Mouse (Mus musculus) forebrain, embryonic 10.5 days (tissue): ENCODE data around the gene Scaf1. TPM values are rescaled to one million over a fixed set of nuclear protein-coding genes. Genes with fewer than 3 reads are reported as not detected.
"Not testable (repeated sequence)": the region's sequence is repeated elsewhere in the genome, so short reads cannot be mapped to it uniquely, and the experiment has no call there.

Source experiments
- DNase-seq: peaks from one replicate; pipeline ENCODE4 v3.0.0-alpha.2; 2017; ENCODE audit warnings: low spot score; ENCODE audit errors: extremely low spot score
- H3K27ac ChIP-seq: fragments of 300-500 bp; sonication (generic); 2 replicates; pipeline ENCODE4 v1.5.1; 2016; ENCODE audit warnings: mild to moderate bottlenecking
- H3K27me3 ChIP-seq: fragments of 300-500 bp; sonication (generic); 2 replicates; pipeline ENCODE4 v1.6.1; 2016; ENCODE audit warnings: mild to moderate bottlenecking; ENCODE audit not compliant: poor library complexity, severe bottlenecking
- H3K36me3 ChIP-seq: fragments of 300-500 bp; sonication (generic); replicated peaks from 2 replicates; pipeline ENCODE4 v1.6.1; 2016; ENCODE audit warnings: mild to moderate bottlenecking, moderate library complexity
- H3K4me1 ChIP-seq: fragments of 300-500 bp; sonication (generic); 2 replicates; pipeline ENCODE4 v1.6.1; 2016
- H3K4me3 ChIP-seq: fragments of 300-500 bp; sonication (generic); 2 replicates; pipeline ENCODE4 v1.5.1; 2016; ENCODE audit warnings: mild to moderate bottlenecking, moderate library complexity
- H3K9me3 ChIP-seq: fragments of 300-500 bp; sonication (generic); 2 replicates; pipeline ENCODE4 v1.6.1; 2016; ENCODE audit warnings: mild to moderate bottlenecking, moderate library complexity
- WGBS: fragments of 180-500 bp; shearing (Covaris S2); methylation state at CpG from one replicate; pipeline ENCODE4 v1.1.7; 2016; 5-methylcytosine and 5-hydroxymethylcytosine counted together
- polyA plus RNA-seq: library from polyadenylated mRNA; unstranded; fragments of >200 nt; fragmentation: Nextera tagmentation; extraction: Ambion mirVana; gene quantifications from 2 replicates; pipeline ENCODE4 v1.2.1, GENCODE M21; 2016

The Scaf1 gene
- polyA plus RNA-seq, 1 experiment from 2014 or later: 39.9 TPM

DNA sequence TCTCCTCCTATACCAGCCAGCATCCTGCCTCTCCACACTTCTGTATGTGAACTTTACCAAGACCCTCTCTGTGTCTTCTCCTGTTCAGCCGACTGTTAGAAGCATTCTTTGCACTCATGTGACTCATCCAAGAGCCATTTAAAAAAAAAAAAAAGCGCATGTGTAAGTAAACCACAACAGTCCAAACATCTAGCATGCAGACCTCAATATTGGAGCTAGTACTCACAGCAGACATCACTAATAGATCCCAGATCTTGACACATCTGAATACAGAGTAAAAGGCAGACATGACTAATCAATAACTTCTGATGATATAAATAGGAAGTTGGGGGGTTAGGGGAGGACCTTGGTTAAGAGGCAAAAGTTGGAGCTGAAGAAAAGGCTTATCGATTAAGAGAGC, 19.5 kb upstream of the Scaf1 start:
- H3K4me3 ChIP-seq: no peak overlapping the region
- no peaks in the 10 kb centered on the region for H3K27me3 ChIP-seq
- peaks cover 100% of the 10 kb centered on the region for H3K36me3 ChIP-seq
- 95% methylated on average over 3 of the region's 3 CpGs for WGBS
- DNase-seq: no peak
- H3K9me3 ChIP-seq: no peaks in the 10 kb centered on the region
- H3K27ac ChIP-seq: no peak overlapping the region
- no peaks in the 10 kb centered on the region for H3K4me1 ChIP-seq

DNA sequence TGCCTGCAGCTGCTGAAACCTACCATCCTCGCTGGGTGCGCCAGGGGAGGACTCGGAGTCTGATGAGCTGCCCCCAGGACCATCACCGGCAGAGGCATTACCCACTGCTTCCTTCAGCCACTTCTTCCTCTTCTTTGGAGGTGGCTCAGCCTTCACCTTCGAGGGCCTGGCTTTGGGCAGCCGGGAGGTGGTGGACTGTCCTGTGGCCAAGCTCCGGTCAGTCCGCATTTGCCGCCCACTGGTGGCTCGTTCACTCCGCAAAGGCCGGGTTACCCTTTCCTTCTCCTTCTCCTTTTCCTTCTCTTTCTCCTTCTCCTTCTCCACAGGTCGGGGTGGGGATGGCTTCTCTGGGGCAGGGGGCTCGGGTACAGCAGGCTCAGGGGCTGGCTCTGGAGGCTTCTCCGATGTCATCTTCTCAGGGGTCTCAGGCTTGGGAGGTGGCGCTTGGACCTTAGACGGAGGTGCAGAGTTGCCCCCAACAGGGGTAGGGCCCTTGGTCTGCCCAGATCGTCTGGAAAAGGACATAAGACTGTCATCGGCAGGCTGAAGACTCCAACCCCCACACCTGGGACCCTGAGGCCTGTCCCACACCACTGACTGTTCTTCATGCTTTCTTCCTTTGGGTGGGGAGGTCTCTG, 17.7 kb upstream of the Scaf1 start:
- Histone ChIP-seq H3K9me3 (no peaks in the 10 kb centered on the region), H3K4me1 (no peaks in the 10 kb centered on the region), H3K36me3 (peaks cover 100% of the 10 kb centered on the region), H3K27ac (no peak overlapping the region), H3K27me3 (no peaks in the 10 kb centered on the region), H3K4me3 (no peak overlapping the region)
- 94% methylated on average over 19 of the region's 19 CpGs for WGBS
- no peak for DNase-seq

DNA sequence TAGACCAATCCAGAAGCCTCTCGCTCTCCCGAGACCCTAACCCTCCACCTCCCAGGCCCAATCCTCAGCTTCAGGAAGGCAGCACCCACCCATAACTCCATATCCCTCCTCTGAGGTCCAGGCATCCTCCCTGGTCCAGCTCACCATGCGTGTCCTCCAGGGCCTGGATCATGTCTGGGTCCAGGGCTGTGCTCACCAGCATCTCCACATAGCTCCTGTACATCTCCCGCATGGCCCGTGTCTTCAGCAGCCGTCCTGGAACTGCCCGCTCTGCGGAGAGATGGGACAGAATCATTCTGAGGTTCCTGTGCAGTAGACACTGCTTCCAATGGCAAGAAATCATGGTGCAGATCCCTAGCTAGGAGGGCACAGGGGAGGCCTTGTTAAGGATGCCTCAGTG, 14.7 kb upstream of the Scaf1 start:
- Histone ChIP-seq H3K36me3 (peaks cover 95% of the 10 kb centered on the region), H3K4me3 (no peak overlapping the region), H3K9me3 (no peaks in the 10 kb centered on the region), H3K27ac (no peak overlapping the region), H3K27me3 (no peaks in the 10 kb centered on the region), H3K4me1 (0 out of 2 replicates have a peak, but pooled peaks cover 6% of the 10 kb centered on the region)
- DNase-seq: no peak
- WGBS: 96% methylated on average over 8 of the region's 8 CpGs

DNA sequence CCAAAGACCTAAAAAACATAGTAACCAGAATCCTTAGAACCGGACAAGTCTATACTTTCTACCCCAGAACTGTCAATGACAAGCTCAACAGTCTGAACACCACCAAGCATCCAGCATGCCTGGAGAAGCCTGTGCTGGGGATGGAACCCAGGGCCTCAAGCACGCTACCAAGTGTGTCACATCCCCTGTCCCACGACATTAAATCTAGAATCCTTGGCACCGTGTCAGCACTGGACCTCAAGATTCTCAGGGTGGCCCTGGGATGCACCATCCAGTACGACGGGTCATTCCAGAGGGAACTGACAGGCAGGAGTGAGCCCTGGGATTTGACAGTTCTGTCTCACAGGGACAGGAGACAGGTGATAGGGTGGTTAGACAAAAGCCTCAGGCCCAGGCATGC, 13.8 kb upstream of the Scaf1 start:
- Histone ChIP-seq H3K4me3 (no peak overlapping the region), H3K9me3 (no peaks in the 10 kb centered on the region), H3K27me3 (no peaks in the 10 kb centered on the region), H3K27ac (no peak overlapping the region), H3K36me3 (peaks cover 86% of the 10 kb centered on the region), H3K4me1 (0 out of 2 replicates have a peak, but pooled peaks cover 6% of the 10 kb centered on the region)
- WGBS: 93% methylated on average over 6 of the region's 6 CpGs
- no peak for DNase-seq

DNA sequence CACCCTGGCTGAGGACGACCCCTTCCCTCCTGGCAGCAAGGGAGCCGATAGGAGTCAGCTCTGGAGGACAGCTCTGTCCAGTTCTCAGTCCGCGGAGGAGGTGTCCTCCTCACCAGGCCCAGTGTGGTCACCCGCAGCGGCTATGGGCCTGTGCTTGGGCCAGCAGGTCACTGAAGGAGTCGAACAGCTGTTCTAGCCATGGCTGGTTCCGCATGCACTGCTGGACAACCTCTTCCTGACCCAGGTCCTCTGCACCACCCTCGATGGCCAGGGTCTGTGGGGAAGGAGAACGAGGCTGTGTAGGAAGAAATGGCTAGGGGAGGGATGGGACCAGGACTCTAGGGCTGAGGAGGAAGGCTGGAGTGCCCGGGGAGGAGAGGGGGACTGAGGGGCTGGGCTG, 12.2 kb upstream of the Scaf1 start:
- H3K4me3 ChIP-seq: no peak overlapping the region
- H3K9me3 ChIP-seq: no peaks in the 10 kb centered on the region
- no peak for DNase-seq
- no peak overlapping the region for H3K27ac ChIP-seq
- 0 out of 2 replicates have a peak, but pooled peaks cover 6% of the 10 kb centered on the region for H3K4me1 ChIP-seq
- H3K36me3 ChIP-seq: peaks cover 72% of the 10 kb centered on the region
- 93% methylated on average over 11 of the region's 11 CpGs for WGBS
- H3K27me3 ChIP-seq: no peaks in the 10 kb centered on the region

DNA sequence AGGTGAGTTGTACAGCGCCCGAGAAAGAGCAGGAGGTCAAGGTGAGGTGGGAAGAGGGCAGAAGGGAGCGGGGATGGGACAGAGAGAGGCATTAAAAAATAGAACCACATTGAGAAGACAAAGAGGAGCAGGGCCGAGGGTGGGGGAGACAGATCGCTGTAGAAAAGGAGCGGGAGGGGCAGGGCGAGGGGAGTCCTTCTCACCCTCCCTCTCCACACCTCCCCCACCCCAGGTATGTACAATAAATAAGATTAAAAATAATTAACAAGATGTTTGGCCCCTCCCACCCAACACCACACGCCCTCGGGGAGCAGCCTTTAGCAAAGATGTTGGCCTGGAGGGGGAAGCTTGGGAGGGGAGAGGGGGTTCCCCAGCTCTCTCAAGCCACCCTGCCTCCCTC, 11.6 kb upstream of the Scaf1 start:
- H3K36me3 ChIP-seq: peaks cover 66% of the 10 kb centered on the region
- 95% methylated on average over 9 of the region's 9 CpGs for WGBS

DNA sequence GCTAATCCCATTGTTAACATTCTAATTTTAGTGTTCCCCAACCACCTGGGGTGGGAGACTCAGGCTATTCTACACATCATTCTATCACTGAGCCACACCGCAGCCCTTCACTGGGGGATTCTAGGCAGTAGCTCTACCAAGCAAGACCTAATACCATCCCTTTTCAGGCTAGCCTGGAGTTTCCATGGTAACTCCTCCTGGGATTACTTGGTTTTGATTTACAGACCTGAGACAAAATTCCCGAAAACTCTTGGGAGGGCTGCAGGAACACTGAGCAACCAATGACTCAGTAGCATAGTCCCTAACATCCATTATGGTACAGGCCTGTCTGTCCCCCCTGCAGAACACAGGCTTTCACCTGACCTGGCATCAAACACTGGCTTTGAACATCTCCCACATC, 10.1 kb upstream of the Scaf1 start:
- H3K4me1 ChIP-seq: 0 out of 2 replicates have a peak, but pooled peaks cover 6% of the 10 kb centered on the region
- H3K4me3 ChIP-seq: no peak overlapping the region
- WGBS: 70% methylated on average over 2 of the region's 2 CpGs
- no peak overlapping the region for H3K27ac ChIP-seq
- H3K36me3 ChIP-seq: peaks cover 51% of the 10 kb centered on the region
- H3K27me3 ChIP-seq: no peaks in the 10 kb centered on the region
- no peak for DNase-seq
- H3K9me3 ChIP-seq: no peaks in the 10 kb centered on the region

More for the DNA sequence above, 11.6 kb upstream of the Scaf1 start:
- H3K4me1 ChIP-seq: 0 out of 2 replicates have a peak, but pooled peaks cover 6% of the 10 kb centered on the region
- no peak for DNase-seq
- 0 out of 2 replicates have a peak overlapping the region, but pooled peaks have one; percentile 9 for H3K4me3 ChIP-seq
- H3K27ac ChIP-seq: no peak overlapping the region
- H3K27me3 ChIP-seq: no peaks in the 10 kb centered on the region
- H3K9me3 ChIP-seq: no peaks in the 10 kb centered on the region

DNA sequence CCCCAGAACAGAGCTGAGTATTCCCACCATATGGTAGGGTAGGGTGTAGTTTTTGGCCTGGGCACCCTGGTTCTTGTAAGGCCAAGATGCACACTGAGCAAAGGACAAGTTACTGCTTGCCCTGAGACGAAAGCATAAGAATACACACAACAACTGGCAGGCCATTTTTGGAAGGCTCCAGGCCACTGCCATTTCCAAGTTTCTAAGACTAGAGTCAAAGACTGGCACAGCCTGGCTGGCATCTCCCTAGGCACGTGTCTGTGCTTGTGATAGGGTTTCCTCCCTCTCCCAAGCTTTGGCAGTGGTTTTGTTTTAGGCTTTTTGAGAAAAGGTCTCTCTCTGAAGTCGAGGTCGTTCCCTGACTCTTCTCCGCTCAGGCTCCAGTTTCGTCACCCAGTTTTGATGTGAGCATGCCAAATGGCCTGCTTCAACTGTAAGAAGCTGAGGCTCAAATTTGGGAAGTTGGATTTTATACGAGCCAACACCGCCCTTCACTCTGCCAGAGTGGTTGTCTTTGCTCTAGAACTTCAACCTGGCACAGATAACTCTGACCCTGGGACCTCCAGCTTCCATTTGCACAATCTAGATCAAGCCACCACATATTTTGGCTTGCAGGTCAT, 9.5 kb upstream of the Scaf1 start:
- 0 out of 2 replicates have a peak, but pooled peaks cover under 1% of the 10 kb centered on the region for H3K27me3 ChIP-seq
- no peak overlapping the region for H3K4me3 ChIP-seq
- DNase-seq: no peak
- H3K27ac ChIP-seq: no peak overlapping the region
- no peaks in the 10 kb centered on the region for H3K9me3 ChIP-seq
- H3K36me3 ChIP-seq: peaks cover 46% of the 10 kb centered on the region
- 81% methylated on average over 8 of the region's 8 CpGs for WGBS
- H3K4me1 ChIP-seq: 0 out of 2 replicates have a peak, but pooled peaks cover 6% of the 10 kb centered on the region

DNA sequence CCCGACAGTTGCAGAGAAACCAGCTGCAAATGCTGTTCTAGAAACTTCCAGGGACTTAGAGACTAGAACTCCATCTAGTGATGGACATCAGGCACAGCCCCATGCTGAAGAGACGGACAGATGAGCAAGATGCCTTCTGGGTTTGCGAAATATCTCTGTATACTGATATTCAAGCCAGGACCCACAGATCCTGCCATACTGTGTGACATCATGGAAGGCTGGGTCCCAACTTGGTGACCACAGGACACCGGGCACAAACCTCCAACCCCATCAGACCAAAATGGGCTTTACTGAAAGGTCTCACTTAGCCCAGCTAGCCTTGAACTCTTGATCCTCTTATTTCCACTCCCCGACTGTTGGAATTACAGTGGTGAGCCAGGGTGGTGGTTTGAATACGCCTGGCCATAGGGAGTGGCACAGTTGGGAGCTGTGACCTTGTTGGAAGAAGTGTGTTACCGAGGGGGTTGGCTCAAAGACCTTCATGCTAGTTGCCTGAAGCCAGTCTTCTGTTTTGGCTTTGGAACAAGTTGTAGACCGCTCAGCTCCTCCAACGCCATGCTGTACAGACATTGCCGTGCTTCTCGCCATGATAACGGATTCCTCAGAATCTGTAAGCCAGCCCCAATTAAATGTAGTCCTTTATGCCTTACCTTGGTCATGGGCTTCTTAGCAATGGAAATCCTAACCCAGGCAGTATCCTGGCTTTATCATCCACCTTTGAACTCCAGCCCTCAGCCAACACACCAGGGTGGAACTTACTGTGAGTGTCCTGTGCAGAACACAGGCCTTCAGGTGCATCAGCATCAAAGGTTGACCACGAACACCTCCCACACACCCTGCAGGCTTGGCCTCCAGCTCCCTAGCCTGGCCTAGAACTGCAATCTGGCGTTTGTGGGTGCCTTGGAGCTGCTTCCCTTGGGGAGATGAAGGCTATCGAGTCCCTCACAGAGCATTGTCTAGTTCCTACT, 8.4 kb upstream of the Scaf1 start:
- Histone ChIP-seq H3K27me3 (peaks cover 12% of the 10 kb centered on the region), H3K4me1 (peaks cover 10% of the 10 kb centered on the region), H3K4me3 (no peak overlapping the region), H3K27ac (no peak overlapping the region), H3K9me3 (no peaks in the 10 kb centered on the region), H3K36me3 (peaks cover 34% of the 10 kb centered on the region)
- 90% methylated on average over 15 of the region's 15 CpGs for WGBS
- no peak for DNase-seq

DNA sequence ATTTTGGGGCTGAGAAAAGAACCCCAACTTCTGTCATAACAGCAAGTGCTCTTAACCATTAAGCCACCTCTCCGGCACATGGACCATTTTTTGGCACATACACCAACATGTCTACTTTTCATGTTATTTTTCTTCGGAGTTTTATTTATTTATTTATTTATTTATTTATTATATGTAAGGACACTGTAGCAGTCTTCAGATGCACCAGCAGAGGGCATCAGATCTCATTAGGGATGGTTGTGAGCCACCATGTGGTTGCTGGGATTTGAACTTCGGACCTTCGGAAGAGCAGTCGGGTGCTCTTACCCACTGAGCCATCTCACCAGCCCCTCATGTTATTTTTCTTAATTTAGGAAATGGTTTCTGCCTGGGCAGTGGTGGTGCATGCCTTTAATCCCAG, 7.5 kb upstream of the Scaf1 start:
- DNase-seq, H3K4me3 ChIP-seq, H3K27ac ChIP-seq, H3K9me3 ChIP-seq: not testable (repeated sequence)
- Histone ChIP-seq H3K4me1 (peaks cover 19% of the 10 kb centered on the region), H3K27me3 (peaks cover 20% of the 10 kb centered on the region), H3K36me3 (peaks cover 26% of the 10 kb centered on the region)
- WGBS: 83% methylated on average over 5 of the region's 5 CpGs

DNA sequence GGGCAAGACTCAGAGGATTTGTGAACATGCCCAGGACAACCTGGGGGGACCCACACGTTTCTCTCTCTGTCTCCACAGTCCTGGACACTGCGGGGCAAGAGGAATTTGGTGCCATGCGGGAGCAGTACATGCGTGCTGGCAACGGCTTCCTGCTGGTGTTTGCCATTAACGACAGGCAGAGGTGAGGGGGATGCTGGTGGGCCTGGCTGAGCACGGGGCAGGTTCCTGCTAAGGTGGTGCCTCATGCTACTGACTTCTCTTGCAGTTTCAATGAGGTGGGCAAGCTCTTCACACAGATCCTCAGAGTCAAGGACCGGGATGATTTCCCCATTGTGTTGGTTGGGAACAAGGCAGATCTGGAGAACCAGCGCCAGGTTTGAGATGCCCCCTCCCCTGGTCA, 4.1 kb upstream of the Scaf1 start:
- Histone ChIP-seq H3K4me3 (no peak overlapping the region), H3K9me3 (no peaks in the 10 kb centered on the region), H3K27me3 (peaks cover 27% of the 10 kb centered on the region), H3K27ac (no peak overlapping the region), H3K4me1 (peaks cover 34% of the 10 kb centered on the region), H3K36me3 (0 out of 2 replicates have a peak, but pooled peaks cover 2% of the 10 kb centered on the region)
- WGBS: 82% methylated on average over 9 of the region's 9 CpGs
- DNase-seq: no peak

DNA sequence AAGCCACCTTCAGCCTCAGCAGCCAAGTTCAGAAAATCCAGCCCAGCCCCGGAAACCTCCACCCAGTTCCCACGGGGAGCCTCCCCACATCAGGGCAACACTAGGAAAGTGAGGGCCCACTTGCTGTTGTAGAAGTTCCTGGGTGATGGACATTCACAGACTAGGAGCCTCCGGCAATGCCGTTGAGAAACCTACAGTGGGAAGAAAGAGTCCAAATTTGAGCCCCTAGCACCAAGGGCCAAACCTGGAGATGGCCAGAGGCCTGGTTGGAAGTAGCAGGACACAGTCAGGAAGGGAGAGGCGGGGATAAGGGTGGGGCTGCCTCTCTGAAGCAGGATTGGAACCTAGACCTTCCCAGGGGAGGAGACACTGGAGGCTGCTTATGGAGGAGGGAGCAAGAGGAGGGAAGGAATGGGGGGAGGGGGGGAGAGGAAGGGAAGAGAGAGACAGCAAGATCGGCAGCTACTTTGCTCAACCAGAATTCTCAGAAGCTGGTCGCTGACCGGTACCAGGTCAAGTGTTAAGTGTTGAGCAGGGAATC, 2.9 kb upstream of the Scaf1 start:
- Histone ChIP-seq H3K9me3 (no peaks in the 10 kb centered on the region), H3K4me3 (peak overlapping the region; percentile 11; the same call in 1 of the 2 replicates)
- 41% methylated on average over 8 of the region's 8 CpGs for WGBS

More for the DNA sequence above, 2.9 kb upstream of the Scaf1 start:
- Histone ChIP-seq H3K4me1 (peaks cover 45% of the 10 kb centered on the region), H3K36me3 (no peaks in the 10 kb centered on the region; the same call in 1 of the 2 replicates), H3K27me3 (peaks cover 27% of the 10 kb centered on the region), H3K27ac (no peak overlapping the region)
- no peak for DNase-seq
